Comparison of ENCODE assay signal across 17 mouse cellular contexts in the genomic region with DNA sequence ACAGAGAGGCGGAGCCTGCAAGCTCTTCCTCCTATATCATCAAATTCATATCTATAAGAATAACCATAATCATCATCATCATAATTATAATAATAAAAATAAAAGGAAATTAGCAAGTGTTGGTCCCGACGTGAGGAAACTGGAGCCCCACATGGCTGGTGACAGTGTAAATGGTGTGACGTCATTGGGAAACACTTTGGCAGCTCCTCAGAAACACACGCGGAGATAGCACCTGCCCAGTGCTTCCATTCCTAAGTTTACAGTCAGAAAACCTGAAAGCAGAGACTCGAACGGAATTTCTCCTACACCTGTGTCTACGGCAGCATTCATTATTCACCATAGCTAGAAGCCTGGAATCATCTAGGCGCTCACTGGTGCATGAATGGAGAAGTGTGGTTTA.
"Had no signal": no experiment of that assay in that cellular context is flagged by ENCODE, and none has a peak within 500 bp of the region (broad histone marks: within the 10 kb centered on the region; RNA-seq: fewer than 3 reads in every experiment).

No protein-coding gene starts in this region.

- H3K27ac ChIP-seq: limb, embryonic 12.5 days; liver, embryonic 13.5 days; lung, embryonic 15.5 days; macrophage; midbrain, embryonic 12.5 days; neural tube, embryonic 13.5 days had no signal

- ATAC-seq: liver, postnatal 0 days; midbrain, embryonic 16.5 days had no signal

- H3K4me3 ChIP-seq: limb, embryonic 12.5 days; liver, embryonic 13.5 days; lung, embryonic 15.5 days; megakaryocyte, embryonic 14.5 days; midbrain, embryonic 12.5 days; neural tube, embryonic 13.5 days had no signal

- DNase-seq: kidney, postnatal 14 days; layer of hippocampus, postnatal 36 days; liver; liver, embryonic 13.5 days; liver, postnatal 0 days; lung, postnatal 14 days; retina, postnatal 1 day; right cerebral cortex, postnatal 14 days; thymus, adult 18-20 months; thymus, postnatal 14 days had no signal
